Mouse (Mus musculus) adrenal gland, adult (tissue): Measurements from ENCODE around the gene Btg4.
A peak's percentile ranks its signal among the peaks of the same experiment; 100 is the strongest.
"Not testable (repeated sequence)": the region's sequence is repeated elsewhere in the genome, so short reads cannot be mapped to it uniquely, and the experiment has no call there.

Source experiments
- DNase-seq, 2 experiments: peaks; one replicate each; pipeline ENCODE4 v3.0.0; 2022 to 2023; ENCODE audit warnings: low spot score in 1 of 2; ENCODE audit not compliant: inconsistent age in 2 of 2

The Btg4 gene

GRCm38 (mm10) chr9:51076979-51077315 is 16.2 kb downstream of the Btg4 start, which contains the start of gene Layn:
Layn (minus strand) TSS chr9:51077094.
- DNase-seq: peak; percentile 84 to 86

- no peak for DNase-seq
These were observed 20.9 kb downstream of the Btg4 start for GRCm38 (mm10) chr9:51081614-51082013.

- DNase-seq: no peak
These were observed 33.0 kb downstream of the Btg4 start for GRCm38 (mm10) chr9:51093697-51094096.

GRCm38 (mm10) chr9:51096306-51096705 is 35.6 kb downstream of the Btg4 start:
- peak; percentile 69 to 86 for DNase-seq

GRCm38 (mm10) chr9:51101756-51102425 is 41.2 kb downstream of the Btg4 start, which contains the start of gene 4833427G06Rik:
4833427G06Rik (minus strand) TSS chr9:51102078.
- peak; percentile 76 to 92 for DNase-seq

- DNase-seq: peak; percentile 79 to 92
These were observed 42.5 kb downstream of the Btg4 start for GRCm38 (mm10) chr9:51102963-51103807.

- peak; percentile 61 to 86 for DNase-seq
These were observed 43.3 kb downstream of the Btg4 start for GRCm38 (mm10) chr9:51103808-51104514.

- DNase-seq: peak in 1 of 2 experiments; percentile 27
These were observed 45.0 kb downstream of the Btg4 start for GRCm38 (mm10) chr9:51105751-51106150.

- DNase-seq: no peak
These were observed 54.1 kb downstream of the Btg4 start for GRCm38 (mm10) chr9:51114767-51115166.

GRCm38 (mm10) chr9:51136985-51137384 is 76.3 kb downstream of the Btg4 start:
- DNase-seq: peak; percentile 36 to 83

GRCm38 (mm10) chr9:51137432-51137831 is 76.7 kb downstream of the Btg4 start:
- no peak for DNase-seq

- DNase-seq: no peak
These were observed 77.1 kb downstream of the Btg4 start for GRCm38 (mm10) chr9:51137836-51138235.

- no peak for DNase-seq
These were observed 77.6 kb downstream of the Btg4 start for GRCm38 (mm10) chr9:51138301-51138700.

- DNase-seq: not testable (repeated sequence)
These were observed 78.7 kb downstream of the Btg4 start for GRCm38 (mm10) chr9:51139401-51139800.

- DNase-seq: no peak
These were observed 80.0 kb downstream of the Btg4 start for GRCm38 (mm10) chr9:51140711-51141110.

GRCm38 (mm10) chr9:51143437-51143836 is 82.7 kb downstream of the Btg4 start:
- DNase-seq: no peak

GRCm38 (mm10) chr9:51144218-51144617 is 83.5 kb downstream of the Btg4 start:
- no peak for DNase-seq

GRCm38 (mm10) chr9:51146496-51146895 is 85.8 kb downstream of the Btg4 start:
- no peak for DNase-seq

GRCm38 (mm10) chr9:51147294-51147693 is 86.6 kb downstream of the Btg4 start:
- no peak for DNase-seq

GRCm38 (mm10) chr9:51152079-51152752 is 91.5 kb downstream of the Btg4 start:
- peak; percentile 51 to 88 for DNase-seq
